In the genomic region with DNA sequence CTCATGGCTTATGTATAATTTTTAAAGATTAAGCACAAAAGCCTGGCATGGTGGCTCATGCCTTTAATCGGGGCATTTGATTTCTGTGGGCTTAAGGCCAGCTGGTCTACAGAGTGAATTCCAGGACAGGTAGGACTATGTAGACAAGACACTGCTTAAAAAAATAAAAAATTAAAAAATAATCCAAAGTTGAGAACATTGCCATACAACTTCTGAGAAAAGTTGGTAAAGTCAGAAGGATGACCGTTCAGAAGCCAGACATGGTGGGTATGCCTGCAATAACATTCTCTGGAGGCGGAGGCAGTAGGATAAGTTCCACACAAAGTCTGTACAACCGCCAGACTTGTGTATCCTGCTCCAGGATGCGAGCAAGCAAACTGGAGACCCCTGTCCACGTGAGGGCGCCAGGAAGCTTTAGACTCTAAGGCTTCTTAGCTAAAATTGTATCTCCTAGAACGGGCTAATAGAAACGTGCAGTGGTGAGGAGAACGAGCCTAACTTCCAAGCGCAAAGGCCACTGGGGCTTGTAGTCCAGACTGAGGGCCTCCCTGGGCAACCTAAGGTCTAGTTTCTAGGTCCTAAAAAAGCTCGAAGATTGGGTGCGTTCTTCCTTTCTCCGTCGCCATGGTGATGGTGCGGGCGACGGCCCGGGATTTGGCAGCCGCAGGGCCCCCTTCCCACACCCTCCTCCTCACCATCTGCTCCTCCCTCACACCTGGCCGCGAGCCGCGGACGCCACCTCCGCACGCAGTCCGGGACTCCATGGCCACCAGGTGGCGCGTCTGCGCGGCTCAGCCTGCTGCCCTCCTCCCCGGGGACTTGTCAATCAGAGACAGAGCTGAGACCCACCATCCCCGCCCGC, we compare ENCODE assay signal across 8 mouse cellular contexts. TPM values are rescaled to one million over a fixed set of nuclear protein-coding genes. Genes with fewer than 3 reads are reported as not detected.
A peak's percentile ranks its signal among the peaks of the same experiment; 100 is the strongest.
DNase-seq lines count a peak whose midpoint lies in the region; ATAC-seq and TF ChIP-seq lines count a peak whose summit lies in the region.

No protein-coding gene starts in this region.

- H3K36me3 ChIP-seq in heart, embryonic 11.5 days (ENCODE audit: control insufficient read depth, insufficient read depth, low read length) = peaks cover 8% of the 10 kb centered on the region; the same call in 1 of the 2 replicates
- H3K36me3 ChIP-seq in kidney, embryonic 15.5 days = peaks cover 38% of the 10 kb centered on the region
- peaks cover 39% of the 10 kb centered on the region for H3K36me3 ChIP-seq in limb, embryonic 15.5 days

- DNase-seq in CD4-positive helper T cell, adult 2 months (ENCODE audit: low read depth, low spot score) = peak; percentile 88
- peak; percentile 97 for DNase-seq in brain, embryonic 14.5 days (ENCODE audit: low read depth)
- DNase-seq in spleen, postnatal 36 days (ENCODE audit: low spot score in 2 of 2) = peak; percentile 84

- H3K4me1 ChIP-seq in heart, embryonic 11.5 days (ENCODE audit: control insufficient read depth, insufficient read depth, low read length) = no peaks in the 10 kb centered on the region
- peaks cover 19% of the 10 kb centered on the region for H3K4me1 ChIP-seq in kidney, embryonic 15.5 days
- H3K4me1 ChIP-seq in limb, embryonic 15.5 days = peaks cover 19% of the 10 kb centered on the region

- H3K4me3 ChIP-seq in heart, embryonic 11.5 days (ENCODE audit: low read depth, low read length) = peak overlapping the region; percentile 32
- H3K4me3 ChIP-seq in kidney, embryonic 15.5 days (replicated peaks) = peak overlapping the region; percentile 50
- H3K4me3 ChIP-seq in limb, embryonic 15.5 days = peak overlapping the region; percentile 45

- WGBS in heart, embryonic 11.5 days (ENCODE audit: insufficient replicate concordance) = 4% methylated on average over 35 of the region's 35 CpGs
- WGBS in kidney, embryonic 15.5 days = 3% methylated on average over 35 of the region's 35 CpGs
- 4% methylated on average over 35 of the region's 35 CpGs for WGBS in limb, embryonic 15.5 days

- peaks cover 45% of the 10 kb centered on the region for H3K27me3 ChIP-seq in heart, embryonic 11.5 days (ENCODE audit: control insufficient read depth, insufficient read depth, low read length)
- peaks cover 46% of the 10 kb centered on the region for H3K27me3 ChIP-seq in kidney, embryonic 15.5 days
- peaks cover 46% of the 10 kb centered on the region for H3K27me3 ChIP-seq in limb, embryonic 15.5 days

- peak; percentile 84 for ATAC-seq in erythroblast, adult 5-6 weeks (replicated peaks; ENCODE audit: low FRiP score, poor library complexity, severe bottlenecking)
- peak; percentile 58 for ATAC-seq in heart, embryonic 11.5 days (replicated peaks; ENCODE audit: insufficient number of reproducible peaks, low FRiP score, low TSS enrichment)
- ATAC-seq in kidney, embryonic 15.5 days (replicated peaks; ENCODE audit: low FRiP score) = peak; percentile 87
- peak; percentile 92 for ATAC-seq in limb, embryonic 15.5 days (ENCODE audit: insufficient number of reproducible peaks, low FRiP score, low TSS enrichment, low read depth)
- peak; percentile 61 for ATAC-seq in monocyte, adult 5-6 weeks (replicated peaks; ENCODE audit: insufficient number of reproducible peaks, low FRiP score, low TSS enrichment, poor library complexity, severe bottlenecking)

- TF ChIP-seq CTCF in brain, embryonic 14.5 days (IDR thresholded peaks at IDR 0.05; ENCODE audit: borderline replicate concordance, extremely low read depth, insufficient read depth, insufficient read length) = peak; percentile 88

- no peak overlapping the region for H3K27ac ChIP-seq in heart, embryonic 11.5 days (ENCODE audit: low read depth, low read length)
- 0 out of 2 replicates have a peak overlapping the region, but pooled peaks have one; percentile 54 for H3K27ac ChIP-seq in kidney, embryonic 15.5 days
- H3K27ac ChIP-seq in limb, embryonic 15.5 days = peak overlapping the region; percentile 28; the same call in 1 of the 2 replicates

- TF ChIP-seq POLR2A in brain, embryonic 14.5 days (IDR thresholded peaks at IDR 0.05; ENCODE audit: borderline replicate concordance, extremely low read depth, insufficient read depth, insufficient read length, poor library complexity, severe bottlenecking) = no peak

- H3K9me3 ChIP-seq in heart, embryonic 11.5 days (replicated peaks; ENCODE audit: control insufficient read depth, low read length) = no peaks in the 10 kb centered on the region; the same call in 1 of the 2 replicates
- no peaks in the 10 kb centered on the region for H3K9me3 ChIP-seq in kidney, embryonic 15.5 days (replicated peaks)
- H3K9me3 ChIP-seq in limb, embryonic 15.5 days = no peaks in the 10 kb centered on the region

- H3K9ac ChIP-seq in heart, embryonic 11.5 days (ENCODE audit: low read depth, low read length) = peak overlapping the region; percentile 50; the same call in 1 of the 2 replicates
- H3K9ac ChIP-seq in kidney, embryonic 15.5 days = peak overlapping the region; percentile 43
- H3K9ac ChIP-seq in limb, embryonic 15.5 days = no peak overlapping the region

- peak overlapping the region; percentile 66 for H3K4me2 ChIP-seq in heart, embryonic 11.5 days
- H3K4me2 ChIP-seq in kidney, embryonic 15.5 days = peak overlapping the region; percentile 91
- H3K4me2 ChIP-seq in limb, embryonic 15.5 days = peak overlapping the region; percentile 80

RNA-seq across cellular contexts. Expression of a gene that starts 1.9 kb away (rescaled TPM):
- polyA plus RNA-seq in brain, embryonic 14.5 days (2012; rRNA removed) = 6.7 and 25.8 TPM in 2 replicates
- total RNA-seq in erythroblast, adult 5-6 weeks (2015; ENCODE audit: low replicate concordance) = not detected in 2 replicates
- total RNA-seq in erythroblast, adult 5-6 weeks (2017; ENCODE audit: low replicate concordance) = 0.28 TPM in 1 of 2 replicates, not detected in the other
- polyA plus RNA-seq in heart, embryonic 11.5 days (2014; fragmentation: Nextera tagmentation; extraction: Ambion mirVana) = 3.0 and 3.7 TPM in 2 replicates
- polyA plus RNA-seq in kidney, embryonic 15.5 days (2015; fragmentation: Nextera tagmentation; extraction: Ambion mirVana) = 0.14 and 0.30 TPM in 2 replicates
- polyA plus RNA-seq in limb, embryonic 15.5 days (2015; fragmentation: Nextera tagmentation; extraction: Ambion mirVana) = 0.12 and 0.24 TPM in 2 replicates
- not detected in 3 replicates for total RNA-seq in monocyte, adult 5-6 weeks (2017)

RNA-seq across cellular contexts. Expression of a gene that starts 7.5 kb away (rescaled TPM):
- 26.4 and 34.2 TPM in 2 replicates for polyA plus RNA-seq in brain, embryonic 14.5 days (2012; rRNA removed)
- total RNA-seq in erythroblast, adult 5-6 weeks (2015; ENCODE audit: low replicate concordance) = 10.2 and 12.7 TPM in 2 replicates
- 6.3 and 10.3 TPM in 2 replicates for total RNA-seq in erythroblast, adult 5-6 weeks (2017; ENCODE audit: low replicate concordance)
- polyA plus RNA-seq in heart, embryonic 11.5 days (2014; fragmentation: Nextera tagmentation; extraction: Ambion mirVana) = 28.7 and 28.9 TPM in 2 replicates
- polyA plus RNA-seq in kidney, embryonic 15.5 days (2015; fragmentation: Nextera tagmentation; extraction: Ambion mirVana) = 69.3 and 69.9 TPM in 2 replicates
- 44.1 and 49.1 TPM in 2 replicates for polyA plus RNA-seq in limb, embryonic 15.5 days (2015; fragmentation: Nextera tagmentation; extraction: Ambion mirVana)
- total RNA-seq in monocyte, adult 5-6 weeks (2017) = 28.6 to 46.8 TPM (median 34.2 TPM) in 3 replicates

RNA-seq across cellular contexts. Expression of a gene that starts 7.7 kb away (rescaled TPM):
- polyA plus RNA-seq in brain, embryonic 14.5 days (2012; rRNA removed) = 130 and 151 TPM in 2 replicates
- total RNA-seq in erythroblast, adult 5-6 weeks (2015; ENCODE audit: low replicate concordance) = 33.4 and 59.6 TPM in 2 replicates
- 2.7 and 15.8 TPM in 2 replicates for total RNA-seq in erythroblast, adult 5-6 weeks (2017; ENCODE audit: low replicate concordance)
- 99.1 and 99.6 TPM in 2 replicates for polyA plus RNA-seq in heart, embryonic 11.5 days (2014; fragmentation: Nextera tagmentation; extraction: Ambion mirVana)
- 107 and 108 TPM in 2 replicates for polyA plus RNA-seq in kidney, embryonic 15.5 days (2015; fragmentation: Nextera tagmentation; extraction: Ambion mirVana)
- 76.3 and 84.6 TPM in 2 replicates for polyA plus RNA-seq in limb, embryonic 15.5 days (2015; fragmentation: Nextera tagmentation; extraction: Ambion mirVana)
- 23.4 to 37.8 TPM (median 26.8 TPM) in 3 replicates for total RNA-seq in monocyte, adult 5-6 weeks (2017)

RNA-seq across cellular contexts. Expression of a gene that starts 17.5 kb away (rescaled TPM):
- polyA plus RNA-seq in brain, embryonic 14.5 days (2012; rRNA removed) = 0.04 and 0.12 TPM in 2 replicates
- not detected in 2 replicates for total RNA-seq in erythroblast, adult 5-6 weeks (2015; ENCODE audit: low replicate concordance)
- not detected in 2 replicates for total RNA-seq in erythroblast, adult 5-6 weeks (2017; ENCODE audit: low replicate concordance)
- polyA plus RNA-seq in heart, embryonic 11.5 days (2014; fragmentation: Nextera tagmentation; extraction: Ambion mirVana) = not detected in 2 replicates
- polyA plus RNA-seq in kidney, embryonic 15.5 days (2015; fragmentation: Nextera tagmentation; extraction: Ambion mirVana) = not detected in 2 replicates
- not detected in 2 replicates for polyA plus RNA-seq in limb, embryonic 15.5 days (2015; fragmentation: Nextera tagmentation; extraction: Ambion mirVana)
- not detected in 3 replicates for total RNA-seq in monocyte, adult 5-6 weeks (2017)

RNA-seq across cellular contexts. Expression of a gene that starts 19.0 kb away (rescaled TPM):
- polyA plus RNA-seq in brain, embryonic 14.5 days (2012; rRNA removed) = 0.25 and 0.30 TPM in 2 replicates
- not detected in 2 replicates for total RNA-seq in erythroblast, adult 5-6 weeks (2015; ENCODE audit: low replicate concordance)
- not detected in 2 replicates for total RNA-seq in erythroblast, adult 5-6 weeks (2017; ENCODE audit: low replicate concordance)
- polyA plus RNA-seq in heart, embryonic 11.5 days (2014; fragmentation: Nextera tagmentation; extraction: Ambion mirVana) = 0.68 TPM in 1 of 2 replicates, not detected in the other
- not detected in 2 replicates for polyA plus RNA-seq in kidney, embryonic 15.5 days (2015; fragmentation: Nextera tagmentation; extraction: Ambion mirVana)
- not detected in 2 replicates for polyA plus RNA-seq in limb, embryonic 15.5 days (2015; fragmentation: Nextera tagmentation; extraction: Ambion mirVana)
- not detected in 3 replicates for total RNA-seq in monocyte, adult 5-6 weeks (2017)
